Mouse (Mus musculus) C2C12 (cell line): Measurements from ENCODE around the gene Trappc12. TPM values are rescaled to one million over a fixed set of nuclear protein-coding genes. Genes with fewer than 3 reads are reported as not detected.

ENCODE experiments used
- H3K27me3 ChIP-seq: one replicate; pipeline ENCODE4 v1.6.1; 2011; ENCODE audit not compliant: control insufficient read depth, insufficient read depth, insufficient read length
- H3K36me3 ChIP-seq: one replicate; pipeline ENCODE4 v1.6.1; 2011; ENCODE audit not compliant: control insufficient read depth, insufficient read depth
- H3K4me3 ChIP-seq: one replicate; pipeline ENCODE4 v1.5.1; 2011; ENCODE audit warnings: mild to moderate bottlenecking, control low read depth; ENCODE audit not compliant: poor library complexity, insufficient read depth, severe bottlenecking
- H3K79me2 ChIP-seq: one replicate; pipeline ENCODE4 v1.6.1; 2011; ENCODE audit not compliant: control insufficient read depth, insufficient read depth
- H3K79me3 ChIP-seq: one replicate; pipeline ENCODE4 v1.6.1; 2011; ENCODE audit warnings: low read depth, control low read depth
- H3ac ChIP-seq: one replicate; pipeline ENCODE3; 2011; ENCODE audit warnings: low read depth; ENCODE audit not compliant: control insufficient read depth, insufficient read length
- CEBPB ChIP-seq: IDR thresholded peaks from one replicate; pipeline ENCODE4 v1.6.1; 2011; ENCODE audit warnings: low read depth, mild to moderate bottlenecking, control low read depth, moderate library complexity
- CTCF ChIP-seq: IDR thresholded peaks from one replicate; pipeline ENCODE4 v1.5.1; 2011; ENCODE audit not compliant: control insufficient read depth, insufficient read depth, insufficient read length
- FOSL1 ChIP-seq: IDR thresholded peaks from one replicate; pipeline ENCODE4 v1.8.0; 2011; ENCODE audit warnings: mild to moderate bottlenecking, low read length; ENCODE audit not compliant: poor library complexity, insufficient read depth, severe bottlenecking
- MAX ChIP-seq: IDR thresholded peaks from one replicate; pipeline ENCODE4 v1.6.1; 2011; ENCODE audit warnings: mild to moderate bottlenecking, control low read depth
- MYOD1 ChIP-seq: IDR thresholded peaks from one replicate; pipeline ENCODE4 v1.6.1; 2011; ENCODE audit warnings: low read depth; ENCODE audit not compliant: control insufficient read depth, insufficient read length
- MYOG ChIP-seq: IDR thresholded peaks from one replicate; pipeline ENCODE4 v1.6.1; 2011; ENCODE audit not compliant: control insufficient read depth, insufficient read length; ENCODE audit errors: extremely low read depth
- USF1 ChIP-seq: IDR thresholded peaks from one replicate; pipeline ENCODE4 v1.6.1; 2011; ENCODE audit warnings: low read depth, mild to moderate bottlenecking, control low read depth, moderate library complexity
- polyA plus RNA-seq: library from polyadenylated mRNA; unstranded; fragments of >200 nt; fragmentation: generic; extraction: Trizol; gene quantifications from one replicate; pipeline ENCODE4 v1.2.1, GENCODE M21; 2012; ENCODE audit warnings: missing spikeins

Trappc12 gene
- polyA plus RNA-seq, 1 experiment = 14.6 TPM

DNA sequence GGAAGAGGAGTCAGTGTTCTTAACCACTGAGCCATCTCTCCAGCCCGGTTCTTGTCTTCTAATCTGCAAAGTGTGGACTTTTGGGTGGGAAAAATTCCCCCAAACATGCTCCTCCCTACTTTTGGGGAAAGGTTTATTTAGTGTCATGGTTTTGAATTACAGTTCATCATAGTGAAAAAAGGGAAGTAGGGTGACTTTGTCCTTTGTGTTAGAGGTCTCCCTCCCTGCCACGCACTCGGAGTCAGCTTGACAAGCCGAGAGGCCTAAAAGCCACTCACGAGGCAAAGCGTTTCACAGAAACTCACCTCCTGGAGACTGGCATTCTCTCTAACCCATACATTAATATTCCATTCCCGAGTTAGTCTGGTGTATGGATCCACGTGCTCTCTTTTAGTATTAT, 17.6 kb downstream of the Trappc12 start:
- Histone ChIP-seq H3K79me2 (no peaks in the 10 kb centered on the region), H3K79me3 (no peaks in the 10 kb centered on the region), H3ac (no peak overlapping the region), H3K4me3 (no peak overlapping the region), H3K36me3 (peaks cover 13% of the 10 kb centered on the region), H3K27me3 (no peaks in the 10 kb centered on the region)
- no peak for TF ChIP-seq CEBPB
- TF ChIP-seq FOSL1 = no peak
- TF ChIP-seq CTCF = no peak
- no peak for TF ChIP-seq MYOD1
- no peak for TF ChIP-seq MAX
- no peak for TF ChIP-seq MYOG
- no peak for TF ChIP-seq USF1

DNA sequence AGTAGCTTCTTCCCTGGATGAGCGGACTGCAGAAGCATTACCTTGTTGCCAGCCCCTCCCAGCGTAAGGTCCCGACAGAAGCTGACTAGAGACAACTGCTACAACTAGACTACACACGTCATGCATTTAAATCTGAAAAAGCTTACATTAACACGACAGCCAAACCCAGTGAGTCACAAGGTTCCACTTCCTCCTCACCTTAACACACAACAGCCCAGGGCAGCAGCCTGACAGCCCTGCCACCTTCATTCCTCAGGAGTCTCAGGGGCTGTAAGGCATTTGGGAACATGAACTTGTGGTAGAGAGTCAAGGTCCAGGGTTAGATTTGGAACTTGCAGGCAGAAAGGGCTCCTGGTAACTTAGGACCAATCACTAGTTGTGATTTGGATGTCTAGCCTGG, 23.2 kb downstream of the Trappc12 start:
- Histone ChIP-seq H3ac (no peak overlapping the region), H3K79me2 (no peaks in the 10 kb centered on the region), H3K27me3 (no peaks in the 10 kb centered on the region), H3K36me3 (no peaks in the 10 kb centered on the region), H3K79me3 (no peaks in the 10 kb centered on the region), H3K4me3 (no peak overlapping the region)
- TF ChIP-seq MAX (no peak), FOSL1 (no peak), MYOG (no peak), MYOD1 (no peak), CEBPB (no peak), USF1 (no peak), CTCF (no peak)

DNA sequence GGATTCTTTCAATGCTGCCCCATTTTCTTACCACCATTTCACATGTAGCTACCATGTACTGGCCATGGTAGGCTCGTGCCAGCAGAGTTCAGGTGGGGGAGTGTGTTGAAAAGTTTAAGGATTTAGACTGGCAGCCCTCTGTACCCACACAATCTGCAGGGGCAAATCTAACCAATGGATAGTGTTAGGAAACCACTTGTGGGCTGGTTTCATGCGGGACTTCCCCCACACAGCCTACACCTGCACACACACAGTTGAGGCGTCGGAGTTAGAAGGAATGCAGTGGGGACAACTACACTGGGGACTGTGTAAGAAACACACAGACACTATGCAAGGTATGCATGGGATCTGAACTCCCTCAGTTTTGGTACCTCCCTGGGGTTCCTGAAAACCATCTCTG, 24.1 kb downstream of the Trappc12 start:
- H3K36me3 ChIP-seq = no peaks in the 10 kb centered on the region
- no peak overlapping the region for H3ac ChIP-seq
- H3K4me3 ChIP-seq = no peak overlapping the region
- no peaks in the 10 kb centered on the region for H3K79me3 ChIP-seq
- no peaks in the 10 kb centered on the region for H3K27me3 ChIP-seq
- no peaks in the 10 kb centered on the region for H3K79me2 ChIP-seq
- TF ChIP-seq MYOD1 (no peak), MAX (no peak)

DNA sequence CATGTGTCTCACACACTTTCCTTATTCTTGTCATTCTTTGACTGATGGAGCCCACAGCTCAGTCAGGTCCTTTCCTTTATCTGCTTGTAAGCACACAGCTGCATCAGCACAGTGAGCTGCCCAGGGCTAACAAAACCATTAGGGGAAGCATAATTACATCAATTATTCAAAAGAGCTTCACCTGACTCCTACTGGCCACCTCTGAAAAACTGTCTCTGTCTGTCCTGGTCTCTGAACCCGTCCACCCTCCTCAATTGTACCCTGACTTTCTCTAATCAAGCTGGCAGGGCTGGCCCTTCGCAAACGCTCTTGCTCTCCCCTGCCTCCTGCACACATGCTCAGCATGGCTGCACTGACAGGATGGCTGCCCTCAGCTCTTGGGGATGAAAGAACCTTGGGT, 25.9 kb downstream of the Trappc12 start:
- no peak overlapping the region for H3K4me3 ChIP-seq
- no peak for TF ChIP-seq USF1
- TF ChIP-seq MAX = no peak
- TF ChIP-seq CTCF = no peak
- no peak for TF ChIP-seq CEBPB
- no peak for TF ChIP-seq MYOD1
- no peak for TF ChIP-seq MYOG
- TF ChIP-seq FOSL1 = no peak
- no peak overlapping the region for H3ac ChIP-seq
- H3K27me3 ChIP-seq = no peaks in the 10 kb centered on the region
- no peaks in the 10 kb centered on the region for H3K79me2 ChIP-seq
- H3K36me3 ChIP-seq = no peaks in the 10 kb centered on the region
- no peaks in the 10 kb centered on the region for H3K79me3 ChIP-seq

DNA sequence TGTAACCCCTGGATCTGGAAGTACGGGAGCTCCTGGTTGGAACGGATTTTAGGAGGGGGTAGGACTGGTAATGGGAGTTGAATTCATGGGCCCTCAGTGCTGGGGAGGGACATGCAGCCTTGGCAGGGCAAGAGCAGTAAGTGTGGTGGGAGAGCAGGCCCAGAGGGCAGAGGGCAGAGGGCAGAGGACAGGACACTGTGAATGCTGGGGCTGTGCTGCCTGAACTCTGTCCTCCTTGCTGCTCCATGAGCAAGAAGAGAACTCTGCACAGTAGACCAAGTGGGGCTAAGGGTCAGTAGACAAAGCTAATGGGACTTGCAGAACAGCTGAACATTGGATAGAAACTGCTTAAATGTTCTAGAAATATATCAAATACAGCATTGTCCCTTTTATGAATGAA, 32.2 kb downstream of the Trappc12 start:
- Histone ChIP-seq H3K4me3 (no peak overlapping the region), H3K79me3 (no peaks in the 10 kb centered on the region), H3K36me3 (no peaks in the 10 kb centered on the region), H3K79me2 (no peaks in the 10 kb centered on the region), H3K27me3 (no peaks in the 10 kb centered on the region), H3ac (no peak overlapping the region)
- TF ChIP-seq MYOD1 (no peak), FOSL1 (no peak), MAX (no peak), CTCF (no peak), MYOG (no peak), USF1 (no peak), CEBPB (no peak)

DNA sequence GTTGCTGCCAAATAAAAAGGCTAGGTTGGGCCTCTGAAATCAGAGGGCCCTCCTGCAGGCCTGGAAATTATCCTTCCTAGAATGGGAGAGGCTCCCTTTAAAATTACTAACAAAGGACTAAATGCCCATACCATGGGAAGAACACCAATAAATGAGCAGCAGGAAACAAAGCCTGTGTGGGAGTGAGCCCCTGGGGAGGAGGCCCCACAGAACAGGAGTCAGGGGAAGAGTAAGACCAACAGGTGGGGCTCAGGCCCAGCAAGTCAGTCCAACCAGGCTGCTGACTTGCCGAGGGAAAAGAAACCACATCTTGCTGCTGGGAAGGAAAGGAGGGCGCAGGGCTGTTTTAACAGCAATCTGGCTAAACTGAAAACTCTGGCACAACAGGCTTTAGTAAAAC, 33.2 kb downstream of the Trappc12 start:
- Histone ChIP-seq H3K4me3 (no peak overlapping the region), H3K79me2 (no peaks in the 10 kb centered on the region), H3ac (no peak overlapping the region), H3K36me3 (no peaks in the 10 kb centered on the region), H3K27me3 (no peaks in the 10 kb centered on the region), H3K79me3 (no peaks in the 10 kb centered on the region)
- no peak for TF ChIP-seq MYOG
